Mouse (Mus musculus): ENCODE measurements around the gene Gli3.

The Gli3 gene

GRCm38 (mm10) chr13:15495820-15496219 lies 32.8 kb downstream of the Gli3 start:
- DNase-seq: no peak

GRCm38 (mm10) chr13:15498338-15498737 lies 35.3 kb downstream of the Gli3 start:
- no peak for DNase-seq

DNA sequence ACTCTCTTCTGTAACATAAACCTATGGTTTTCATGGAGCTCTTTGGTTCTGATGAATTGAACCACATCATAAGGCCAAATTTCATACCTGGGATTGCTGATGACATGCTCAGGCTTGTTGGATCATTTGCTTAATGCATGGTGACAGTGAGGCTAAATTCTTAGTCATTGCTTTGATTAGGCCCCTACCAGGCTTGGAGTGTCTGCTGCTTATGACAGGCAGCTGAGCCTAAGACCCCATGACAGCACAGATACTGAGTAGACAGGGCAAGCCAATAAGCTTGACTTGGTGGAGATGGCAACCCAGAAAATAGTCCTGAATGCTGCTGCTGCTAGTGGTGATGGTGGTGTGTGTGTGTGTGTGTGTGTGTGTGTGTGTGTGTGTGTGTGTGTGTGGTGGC lies 47.9 kb downstream of the Gli3 start:
- no peak for DNase-seq

- no peak for DNase-seq
These were observed 50.1 kb downstream of the Gli3 start for GRCm38 (mm10) chr13:15513114-15513513.

DNA sequence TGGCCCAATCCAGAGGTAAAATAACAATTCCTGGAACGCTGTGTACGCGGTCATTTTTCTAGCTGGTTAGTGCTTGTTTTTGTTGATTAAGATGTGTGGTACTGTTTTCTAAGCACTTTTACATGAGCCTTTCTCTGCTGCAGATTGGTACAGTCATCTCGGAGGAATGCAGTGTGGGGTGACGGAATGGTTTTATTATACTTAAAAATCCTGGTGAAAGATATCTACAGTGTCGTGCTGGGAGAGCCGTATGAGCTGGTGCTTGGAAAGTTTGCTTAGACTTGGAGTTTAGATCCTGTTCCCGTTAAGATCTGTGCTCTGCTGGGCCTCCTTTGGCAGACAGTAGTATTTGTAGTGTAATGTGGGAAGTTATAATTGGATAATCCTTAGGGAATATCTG lies 51.0 kb downstream of the Gli3 start:
- no peak for DNase-seq

GRCm38 (mm10) chr13:15517048-15517760 lies 54.2 kb downstream of the Gli3 start:
- no peak for DNase-seq

GRCm38 (mm10) chr13:15520353-15520752 lies 57.3 kb downstream of the Gli3 start:
- no peak for DNase-seq

DNA sequence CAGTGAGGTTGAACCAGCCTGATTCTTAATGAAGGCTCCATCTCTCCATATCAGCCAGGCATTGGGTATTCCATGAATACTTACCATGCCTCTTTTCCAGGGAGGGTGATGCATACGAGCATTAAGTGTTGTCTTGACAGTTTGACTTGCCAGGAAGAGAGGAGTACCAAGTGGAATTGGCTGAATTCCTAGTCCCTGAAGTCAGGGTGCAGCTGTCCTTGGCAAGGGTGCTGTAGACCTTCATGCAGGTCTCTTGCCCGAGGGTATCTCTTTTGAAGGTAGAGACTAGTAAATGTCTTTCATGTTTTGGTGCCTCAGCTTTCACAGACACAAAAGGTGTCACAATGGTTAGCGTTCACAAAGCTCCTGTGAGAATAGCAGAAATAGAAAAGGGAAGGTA lies 59.1 kb downstream of the Gli3 start:
- DNase-seq: no peak

GRCm38 (mm10) chr13:15524208-15524607 lies 61.2 kb downstream of the Gli3 start:
- DNase-seq: no peak

DNA sequence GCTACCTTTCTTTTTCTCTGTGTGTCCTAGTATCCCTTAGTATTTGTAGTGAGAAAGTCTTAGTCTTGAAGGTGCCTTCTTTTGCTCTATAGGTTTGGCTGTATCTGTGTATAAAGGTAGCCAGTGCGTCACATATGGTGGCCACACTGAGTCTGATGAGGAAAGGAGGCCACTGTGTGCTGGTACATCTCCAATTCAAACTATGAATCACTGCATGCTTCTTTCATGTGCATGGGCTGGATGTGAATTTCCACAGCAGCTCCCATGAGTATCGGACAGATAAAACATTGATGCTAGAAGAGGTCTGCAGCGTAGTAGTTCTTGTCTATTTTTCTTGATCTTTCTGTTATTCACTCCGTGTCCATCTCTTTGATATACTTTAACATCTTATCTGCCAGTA lies 63.7 kb downstream of the Gli3 start:
- no peak for DNase-seq

DNA sequence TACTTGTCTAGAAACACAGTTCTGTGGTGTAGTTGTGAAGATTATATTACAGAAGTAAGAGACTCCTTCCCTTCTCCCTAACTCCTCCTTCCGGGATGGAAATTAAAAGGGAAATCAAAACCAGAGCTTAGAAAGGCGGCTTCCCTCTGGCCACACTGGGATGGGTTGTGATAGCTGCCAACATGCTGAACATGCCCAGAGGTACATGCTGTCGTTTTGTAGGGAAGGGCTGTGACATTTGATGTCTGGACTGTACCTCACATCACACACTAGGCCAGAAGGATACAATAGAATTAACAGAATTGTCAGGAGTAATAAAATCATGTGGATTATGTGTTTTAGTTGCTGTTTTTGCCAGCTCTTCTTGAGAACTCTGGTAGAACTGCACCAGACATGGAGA lies 68.5 kb downstream of the Gli3 start:
- no peak for DNase-seq

GRCm38 (mm10) chr13:15537206-15537605 lies 74.2 kb downstream of the Gli3 start:
- DNase-seq: no peak

DNA sequence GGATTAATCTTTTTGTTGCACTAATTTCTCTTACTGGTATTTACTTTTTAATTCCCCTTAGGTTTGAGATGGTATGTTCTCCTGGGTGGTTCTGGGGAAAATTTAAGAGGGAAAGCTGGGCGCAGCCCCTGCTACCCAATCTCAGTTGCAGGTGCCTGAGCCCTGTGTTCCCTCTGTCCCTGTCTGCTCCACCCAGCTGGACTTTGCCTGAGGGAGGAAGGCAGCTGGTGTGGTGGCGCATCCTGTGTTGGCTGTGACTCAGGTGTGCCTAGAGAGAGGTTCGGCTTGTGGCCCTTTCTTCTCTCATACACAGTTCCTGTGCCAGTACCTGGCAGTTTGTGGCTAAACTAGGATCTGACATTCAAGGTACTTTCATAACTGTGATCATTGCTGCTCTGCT lies 74.6 kb downstream of the Gli3 start:
- DNase-seq: peak; percentile 35

GRCm38 (mm10) chr13:15538389-15538788 lies 75.4 kb downstream of the Gli3 start:
- peak; percentile 33 for DNase-seq

DNA sequence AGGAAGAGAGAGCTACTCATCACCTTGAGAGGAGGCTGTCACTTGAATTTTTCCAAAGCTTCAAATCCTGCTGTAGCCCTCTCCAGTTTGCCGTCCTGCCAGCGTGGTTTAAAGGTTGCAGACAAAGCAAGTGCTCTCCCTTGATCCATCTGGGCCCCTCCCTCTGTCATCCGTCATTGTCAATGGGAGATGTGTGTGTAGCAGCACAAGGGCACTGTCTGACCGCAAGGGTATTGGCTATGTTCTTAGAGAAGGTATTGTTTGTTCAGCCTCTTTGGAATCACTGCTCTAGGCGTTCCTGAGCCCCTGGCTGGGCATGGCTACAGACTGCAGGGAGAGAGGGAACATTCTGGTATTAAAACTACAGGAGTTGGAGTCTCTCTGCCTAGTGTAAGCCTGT lies 79.0 kb downstream of the Gli3 start:
- no peak for DNase-seq

DNA sequence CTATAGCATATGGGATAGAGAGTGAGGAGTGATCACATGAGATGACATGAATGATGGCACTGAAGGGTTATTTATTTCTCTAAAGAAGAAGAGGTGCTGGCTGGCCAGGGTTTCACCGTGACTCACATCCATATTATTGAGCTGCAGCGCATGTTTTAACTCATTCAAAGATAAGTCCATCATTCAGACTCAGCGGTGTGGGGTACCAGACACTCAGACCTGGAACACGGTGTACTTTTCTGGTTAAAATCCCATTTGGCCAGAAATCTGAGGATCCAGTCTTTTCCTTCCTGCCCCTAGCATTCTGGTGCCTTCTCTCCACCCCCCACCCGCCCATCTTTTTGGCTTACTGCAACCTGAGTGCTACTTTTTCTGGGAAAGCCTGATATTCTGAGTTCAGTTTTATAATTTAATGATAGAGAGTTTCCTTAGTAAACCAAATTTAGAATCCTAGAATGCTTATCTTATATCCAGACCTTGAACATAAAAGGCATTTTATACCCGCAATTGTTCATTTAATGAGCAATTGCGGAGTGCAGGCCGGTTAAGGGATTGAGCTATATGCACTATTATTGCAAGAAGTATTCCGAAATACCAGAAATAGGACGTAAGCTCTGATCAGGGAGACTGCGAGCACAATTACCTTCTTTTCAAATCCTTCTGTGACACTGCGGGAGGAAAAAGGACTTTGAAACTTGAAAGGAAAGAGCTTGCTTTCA lies 80.3 kb downstream of the Gli3 start:
- DNase-seq: no peak

- DNase-seq: peak; percentile 14
These were observed 81.0 kb downstream of the Gli3 start for GRCm38 (mm10) chr13:15543888-15544640.

GRCm38 (mm10) chr13:15545346-15545896 lies 82.4 kb downstream of the Gli3 start:
- no peak for DNase-seq

- DNase-seq: no peak
These were observed 83.2 kb downstream of the Gli3 start for GRCm38 (mm10) chr13:15546258-15546657.

GRCm38 (mm10) chr13:15549466-15549865 lies 86.4 kb downstream of the Gli3 start:
- no peak for DNase-seq

DNA sequence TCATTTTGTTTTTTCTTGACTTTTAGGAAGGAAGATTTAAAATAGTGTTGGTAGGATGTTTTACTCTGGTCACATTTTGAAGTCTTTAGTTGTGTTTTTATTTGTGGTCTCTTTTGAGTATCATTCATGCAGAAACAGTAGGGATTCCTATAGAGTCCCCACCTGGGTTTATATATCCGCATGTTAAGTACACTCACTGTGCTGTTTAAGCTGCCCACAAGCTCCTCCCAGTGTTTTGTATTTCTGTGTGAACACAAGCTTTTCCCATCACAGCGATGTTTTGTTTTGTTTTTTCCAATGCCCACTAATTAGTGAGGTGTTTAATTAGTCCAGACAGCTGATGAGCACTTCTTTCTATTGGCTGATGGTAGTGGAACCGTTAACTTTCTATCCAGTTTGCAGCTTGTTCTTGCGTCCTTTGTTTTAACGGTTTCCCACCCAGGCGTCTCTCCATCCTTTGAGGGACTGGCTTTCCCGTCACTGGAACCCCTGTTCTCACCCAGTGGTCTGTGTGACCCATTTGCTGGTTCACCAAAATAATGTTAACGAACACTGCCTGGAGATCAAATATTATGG lies 87.1 kb downstream of the Gli3 start:
- DNase-seq: no peak

- DNase-seq: no peak
These were observed 87.7 kb downstream of the Gli3 start for GRCm38 (mm10) chr13:15550731-15551130.

DNA sequence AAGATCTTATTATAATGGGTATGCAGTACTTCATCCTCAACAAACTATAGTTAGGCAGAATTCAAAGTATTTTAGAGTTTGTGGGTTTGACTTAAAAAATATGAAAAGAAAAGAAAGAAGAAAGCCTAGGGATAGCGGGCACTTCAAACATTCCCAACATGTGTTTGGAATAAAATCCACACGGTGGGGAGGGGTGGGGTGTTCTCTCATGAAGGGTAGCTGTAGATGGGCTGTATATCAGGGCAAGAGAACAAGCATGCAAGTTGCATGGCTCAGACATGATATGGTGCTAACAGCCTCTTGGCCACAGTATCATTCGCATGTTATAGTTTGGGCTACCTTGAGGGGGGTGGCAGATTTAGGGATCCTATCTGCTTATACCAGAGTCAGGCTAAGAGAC lies 89.0 kb downstream of the Gli3 start:
- DNase-seq: no peak

Measured in kidney, adult 11 months (tissue).